Comparison of ENCODE assay signal across 9 mouse cellular contexts in the genomic region with DNA sequence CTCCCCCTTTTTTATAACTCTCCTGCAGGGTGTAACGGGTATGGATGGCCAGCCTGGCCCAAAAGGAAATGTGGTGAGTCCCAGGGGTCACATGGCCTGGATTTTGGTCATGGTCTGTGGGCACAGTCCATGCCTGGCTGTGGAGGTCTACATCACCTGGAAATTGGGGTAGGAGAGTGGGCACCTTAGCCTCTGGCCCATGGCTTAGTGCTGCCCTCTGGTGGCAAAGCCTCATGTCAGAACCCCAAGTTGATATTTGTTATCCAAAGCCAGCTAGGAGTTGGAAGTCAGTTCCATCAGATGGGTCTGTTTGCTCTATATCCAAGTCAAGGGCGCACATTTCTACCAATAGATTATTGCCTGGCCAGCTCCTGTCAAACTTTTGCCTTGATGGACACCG.
DNase-seq lines count a peak whose midpoint lies in the region; ATAC-seq and TF ChIP-seq lines count a peak whose summit lies in the region.
"Had no signal": no experiment of that assay in that cellular context is flagged by ENCODE, and none has a peak within 500 bp of the region (broad histone marks: within the 10 kb centered on the region; RNA-seq: fewer than 3 reads in every experiment).

No protein-coding gene starts in this region.

- H3K79me2 ChIP-seq in MEL (ENCODE audit: control insufficient read depth, insufficient read depth, low read length, poor library complexity): no peaks in the 10 kb centered on the region

- H3K27ac ChIP-seq in forebrain, postnatal 0 days (ENCODE audit: low read depth, low read length): no peak overlapping the region
- no peak overlapping the region for H3K27ac ChIP-seq in forebrain, embryonic 16.5 days (ENCODE audit: low read length)
- H3K27ac ChIP-seq in MEL (ENCODE audit: control insufficient read depth, low read depth, low read length): no peak overlapping the region
- H3K27ac ChIP-seq: macrophage had no signal

- TF ChIP-seq POLR2A in MEL (IDR thresholded peaks at IDR 0.05; ENCODE audit: control insufficient read depth in 1 of 2, insufficient read depth in 1 of 2, low read depth in 1 of 2, low read length in 2 of 2, poor library complexity in 1 of 2): no peak

- no peak for TF ChIP-seq EP300 in MEL (IDR thresholded peaks at IDR 0.05; ENCODE audit: low read depth in 1 of 2, low read length in 2 of 2)

- H3K4me3 ChIP-seq in forebrain, postnatal 0 days (ENCODE audit: low read depth, low read length): no peak overlapping the region
- no peak overlapping the region for H3K4me3 ChIP-seq in forebrain, embryonic 16.5 days (replicated peaks; ENCODE audit: low read length)
- no peak overlapping the region for H3K4me3 ChIP-seq in MEL (ENCODE audit: control insufficient read depth in 1 of 2, insufficient read depth in 1 of 2, low read depth in 2 of 2, low read length in 2 of 2)

- H3K27me3 ChIP-seq in forebrain, postnatal 0 days (ENCODE audit: insufficient read depth, low read length): no peaks in the 10 kb centered on the region
- no peaks in the 10 kb centered on the region for H3K27me3 ChIP-seq in forebrain, embryonic 16.5 days (replicated peaks; ENCODE audit: control insufficient read depth, insufficient read depth, low read length)
- H3K27me3 ChIP-seq in MEL (ENCODE audit: control insufficient read depth in 1 of 2, insufficient read depth in 2 of 2, low read length in 2 of 2): no peaks in the 10 kb centered on the region

- no peaks in the 10 kb centered on the region for H3K4me1 ChIP-seq in forebrain, postnatal 0 days (ENCODE audit: insufficient read depth)
- H3K4me1 ChIP-seq in forebrain, embryonic 16.5 days (replicated peaks; ENCODE audit: control insufficient read depth, insufficient read depth, low read length): peaks cover 9% of the 10 kb centered on the region; the same call in 1 of the 2 replicates
- peaks cover 0 to 13% of the 10 kb centered on the region in 2 experiments; a peak in 3 of 4 replicates for H3K4me1 ChIP-seq in MEL (ENCODE audit: control insufficient read depth in 1 of 2, insufficient read depth in 2 of 2, low read length in 2 of 2)

- H3K36me3 ChIP-seq in forebrain, postnatal 0 days (ENCODE audit: insufficient read depth): no peaks in the 10 kb centered on the region
- H3K36me3 ChIP-seq in forebrain, embryonic 16.5 days (ENCODE audit: control insufficient read depth, insufficient read depth): no peaks in the 10 kb centered on the region
- H3K36me3 ChIP-seq in MEL (ENCODE audit: control insufficient read depth in 1 of 2, insufficient read depth in 2 of 2, low read length in 2 of 2): peaks cover 0 to 5% of the 10 kb centered on the region in 2 experiments; a peak in 2 of 4 replicates

- H3K9me3 ChIP-seq in forebrain, postnatal 0 days (ENCODE audit: low read length): no peaks in the 10 kb centered on the region
- H3K9me3 ChIP-seq in forebrain, embryonic 16.5 days (ENCODE audit: control insufficient read depth, low read length): no peaks in the 10 kb centered on the region
- no peaks in the 10 kb centered on the region for H3K9me3 ChIP-seq in MEL (replicated peaks; ENCODE audit: insufficient read depth, low read length)

- peak; percentile 61 for TF ChIP-seq RAD21 in MEL (IDR thresholded peaks at IDR 0.05; ENCODE audit: low read depth, low read length)

- H3K9ac ChIP-seq in forebrain, postnatal 0 days: no peak overlapping the region
- no peak overlapping the region for H3K9ac ChIP-seq in forebrain, embryonic 16.5 days (replicated peaks; ENCODE audit: low read depth, low read length)
- no peak overlapping the region for H3K9ac ChIP-seq in MEL (ENCODE audit: control insufficient read depth, low read depth, low read length, poor library complexity, severe bottlenecking)

- ATAC-seq in forebrain, postnatal 0 days: no peak
- no peak for ATAC-seq in forebrain, embryonic 16.5 days

- DNase-seq in forebrain, postnatal 0 days: peak; percentile 41
- DNase-seq in MEL (ENCODE audit: low read depth, low spot score): peak; percentile 71
- DNase-seq in cerebellum, postnatal 10 days: peak; percentile 89 to 92
- peak; percentile 44 to 49 for DNase-seq in gastrocnemius, postnatal 36 days
- peak; percentile 44 to 81 for DNase-seq in layer of hippocampus, postnatal 25 days (ENCODE audit: extremely low spot score in 1 of 2, low spot score in 1 of 2)
- DNase-seq in mesoderm, embryonic 11.5 days (ENCODE audit: low read depth, low spot score): peak; percentile 64
- peak; percentile 13 to 54 for DNase-seq in thymus, postnatal 10 days (ENCODE audit: low spot score in 2 of 2)

- H3K4me2 ChIP-seq in forebrain, postnatal 0 days (ENCODE audit: low read depth): no peak overlapping the region
- no peak overlapping the region for H3K4me2 ChIP-seq in forebrain, embryonic 16.5 days (ENCODE audit: low read length)

- intact Hi-C loops in gastrocnemius, postnatal 36 days (cut with DNase I): loop anchor here (2.0 to 5.0 kb wide), 3 partner anchors 47 to 422 kb away; no protein-coding TSS in a partner anchor

- 51% methylated on average over 3 of the region's 3 CpGs for WGBS in forebrain, postnatal 0 days
- WGBS in forebrain, embryonic 16.5 days: 55% methylated on average over 3 of the region's 3 CpGs

- TF ChIP-seq CTCF in forebrain, postnatal 0 days (IDR thresholded peaks at IDR 0.05; ENCODE audit: low read depth): peak; percentile 77
- peak; percentile 84 to 88 (median 88) for TF ChIP-seq CTCF in MEL (IDR thresholded peaks at IDR 0.05 in 2 of 3, conservative IDR thresholded peaks at IDR 0.05 in 1 of 3; ENCODE audit: control insufficient read depth in 1 of 3, insufficient read depth in 1 of 3, low read depth in 2 of 3, low read length in 3 of 3, poor library complexity in 1 of 3, severe bottlenecking in 1 of 3)

TF ChIP-seq in MEL, 35 proteins besides CTCF, POLR2A, EP300 and RAD21:
- no peak for TF ChIP-seq ZMIZ1 (IDR thresholded peaks at IDR 0.05; ENCODE audit: low read depth, low read length)
- no peak for TF ChIP-seq CHD2 (IDR thresholded peaks at IDR 0.05; ENCODE audit: low read length)
- peak; percentile 54 for TF ChIP-seq ZC3H11A (IDR thresholded peaks at IDR 0.05; ENCODE audit: low read depth, low read length)
- TF ChIP-seq ELF1 (IDR thresholded peaks at IDR 0.05; ENCODE audit: low read depth, low read length): no peak
- TF ChIP-seq TAL1 (IDR thresholded peaks at IDR 0.05; ENCODE audit: low read length): no peak
- peak; percentile 77 for TF ChIP-seq SMC3 (IDR thresholded peaks at IDR 0.05; ENCODE audit: low read depth, low read length)
- no peak for TF ChIP-seq ZKSCAN1 (IDR thresholded peaks at IDR 0.05; ENCODE audit: low read depth, low read length)
- peak; percentile 49; the same call in 1 of the 2 replicates for TF ChIP-seq BHLHE40 (IDR thresholded peaks at IDR 0.05; ENCODE audit: borderline replicate concordance, low read depth, low read length)
- TF ChIP-seq KAT2A (conservative IDR thresholded peaks at IDR 0.05; ENCODE audit: low read depth, low read length): no peak
- no peak for TF ChIP-seq MAZ (IDR thresholded peaks at IDR 0.05; ENCODE audit: low read depth, low read length)
- no peak for TF ChIP-seq POLR2AphosphoS5 (IDR thresholded peaks at IDR 0.05; ENCODE audit: borderline replicate concordance, low read depth, low read length)
- TF ChIP-seq TCF12 (IDR thresholded peaks at IDR 0.05; ENCODE audit: low read depth, low read length): no peak
TF ChIP-seq in MEL: peak in this region for 3.

Comparison
In these comparisons a context has a peak if more than half of its experiments do, and no peak if none do; other contexts are left out.
1. DNase-seq: peak in every context shown above with its lines; median percentile 90 in cerebellum, postnatal 10 days; 71 in MEL; 64 in mesoderm, embryonic 11.5 days; 62 in layer of hippocampus, postnatal 25 days; 46 in gastrocnemius, postnatal 36 days; 41 in forebrain, postnatal 0 days; 34 in thymus, postnatal 10 days.